Mouse (Mus musculus) kidney, postnatal 14 days (tissue): ENCODE measurements at regions not wholly inside any gene's neighbourhood (a gene's known extent, or its start where the extent isn't known, plus 50 kb on each side); places are given as distances from the start of the nearest gene placed in this dataset.
"Not testable (repeated sequence)": the region's sequence is repeated elsewhere in the genome, so short reads cannot be mapped to it uniquely, and the experiment has no call there.

Source experiments
- DNase-seq: peaks from one replicate; pipeline ENCODE4 v3.0.0; 2022; ENCODE audit warnings: mixed read lengths

GRCm38 (mm10) chr8:20436956-20437355 is 73.9 kb upstream of the Gm15319 start:
- peak; percentile 26 for DNase-seq

GRCm38 (mm10) chr8:20433236-20433635 is 70.2 kb upstream of the Gm15319 start:
- not testable (repeated sequence) for DNase-seq

- DNase-seq: not testable (repeated sequence)
Observed at GRCm38 (mm10) chr8:20429469-20429868, 66.5 kb upstream of the Gm15319 start.

GRCm38 (mm10) chr8:20424903-20425222 is 61.9 kb upstream of the Gm15319 start:
- DNase-seq: not testable (repeated sequence)

GRCm38 (mm10) chr8:20424104-20424902 is 61.3 kb upstream of the Gm15319 start:
- DNase-seq: peak; percentile 100

- not testable (repeated sequence) for DNase-seq
Observed at GRCm38 (mm10) chr8:20420807-20421206, 57.8 kb upstream of the Gm15319 start.
